Mouse (Mus musculus): ENCODE results near the gene Icos. TPM values are rescaled to one million over a fixed set of nuclear protein-coding genes. Genes with fewer than 3 reads are reported as not detected.
A peak's percentile ranks its signal among the peaks of the same experiment; 100 is the strongest.

Gene Icos
- polyA plus RNA-seq, 1 experiment from 2014 or later, result 0.09 TPM

DNA sequence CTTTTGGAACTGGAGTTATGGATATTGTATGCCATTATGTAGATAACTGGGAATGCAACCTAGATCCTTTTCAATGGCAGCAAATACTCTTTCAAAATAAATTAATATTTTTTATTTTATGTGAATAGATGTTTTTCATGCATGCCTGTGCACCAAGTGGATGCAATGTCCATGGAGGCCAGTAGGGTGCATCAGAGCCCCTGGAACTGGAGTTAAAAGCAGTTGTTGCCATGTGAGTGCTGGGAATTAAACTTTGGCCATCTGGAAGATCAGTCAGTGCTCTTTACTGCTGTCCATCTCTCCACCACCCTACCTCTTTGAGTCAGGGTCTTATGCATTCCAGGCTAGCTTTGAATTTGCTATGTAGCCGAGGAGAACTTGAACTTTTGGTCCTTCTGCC, 19.4 kb upstream of the Icos start:
- WGBS, result 92% methylated on average over 1 of the region's 1 CpGs

DNA sequence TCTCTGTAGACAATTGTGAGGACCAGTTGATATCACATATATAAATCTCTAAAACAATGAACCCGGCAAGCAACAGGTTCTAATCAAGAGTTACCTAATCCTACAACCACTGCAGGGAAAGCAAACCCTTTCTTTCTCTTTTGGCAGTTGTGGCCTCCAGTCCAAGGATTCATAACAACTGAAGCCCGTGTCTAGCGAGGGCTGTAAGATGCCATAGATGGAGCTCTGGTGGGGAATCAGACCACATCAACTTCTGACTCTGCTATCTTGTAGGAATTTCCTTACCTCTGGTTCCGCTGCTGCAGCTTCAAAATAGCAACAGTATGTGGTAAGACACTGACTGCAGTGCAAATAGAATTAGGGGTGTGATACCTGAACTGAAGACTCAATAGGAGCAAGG, 18.5 kb upstream of the Icos start:
- whole genome bisulfite sequencing, result 84% methylated on average over 4 of the region's 4 CpGs
- Histone ChIP-seq H3K4me2 (ENCODE audit: low read length) (no peak overlapping the region), H3K27ac (ENCODE audit: low read length) (no peak overlapping the region), H3K27me3 (replicated peaks; ENCODE audit: control insufficient read depth, insufficient read depth, low read length) (no peaks in the 10 kb centered on the region), H3K4me1 (replicated peaks; ENCODE audit: control insufficient read depth, insufficient read depth, low read length) (no peaks in the 10 kb centered on the region), H3K36me3 (ENCODE audit: control insufficient read depth, insufficient read depth) (no peaks in the 10 kb centered on the region), H3K9ac (replicated peaks; ENCODE audit: low read depth, low read length) (no peak overlapping the region), H3K4me3 (replicated peaks; ENCODE audit: low read length) (no peak overlapping the region), H3K9me3 (ENCODE audit: control insufficient read depth, low read length) (no peaks in the 10 kb centered on the region)
- no peak for ATAC-seq

More for the DNA sequence above, 19.4 kb upstream of the Icos start:
- no peak for ATAC-seq
- Histone ChIP-seq H3K4me3 (replicated peaks; ENCODE audit: low read length) (no peak overlapping the region), H3K4me1 (replicated peaks; ENCODE audit: control insufficient read depth, insufficient read depth, low read length) (no peaks in the 10 kb centered on the region), H3K36me3 (ENCODE audit: control insufficient read depth, insufficient read depth) (no peaks in the 10 kb centered on the region), H3K9me3 (ENCODE audit: control insufficient read depth, low read length) (no peaks in the 10 kb centered on the region), H3K4me2 (ENCODE audit: low read length) (no peak overlapping the region), H3K9ac (replicated peaks; ENCODE audit: low read depth, low read length) (no peak overlapping the region), H3K27me3 (replicated peaks; ENCODE audit: control insufficient read depth, insufficient read depth, low read length) (no peaks in the 10 kb centered on the region), H3K27ac (ENCODE audit: low read length) (no peak overlapping the region)

DNA sequence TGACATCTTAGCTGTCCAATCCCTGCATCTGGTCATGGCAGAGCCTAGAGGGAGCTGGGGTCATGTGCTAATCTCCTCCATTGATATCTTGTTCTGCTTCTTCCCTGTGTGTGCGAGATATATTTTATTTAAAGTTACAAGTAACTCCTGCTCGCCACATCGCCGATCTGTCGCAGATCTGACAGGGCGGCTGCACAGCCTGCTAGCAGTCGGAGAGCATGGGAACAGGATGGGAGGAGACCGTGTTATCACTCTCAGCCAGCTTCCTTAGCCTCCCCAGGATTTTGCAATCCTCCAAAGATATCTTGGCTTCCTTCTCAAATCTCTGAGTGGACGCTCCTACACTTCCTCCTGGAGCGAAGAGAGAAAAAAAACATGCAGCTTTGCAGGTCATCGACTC, 17.3 kb upstream of the Icos start:
- WGBS, result 86% methylated on average over 11 of the region's 11 CpGs
- Histone ChIP-seq H3K9ac (replicated peaks; ENCODE audit: low read depth, low read length) (no peak overlapping the region), H3K27me3 (replicated peaks; ENCODE audit: control insufficient read depth, insufficient read depth, low read length) (no peaks in the 10 kb centered on the region), H3K36me3 (ENCODE audit: control insufficient read depth, insufficient read depth) (no peaks in the 10 kb centered on the region), H3K4me1 (replicated peaks; ENCODE audit: control insufficient read depth, insufficient read depth, low read length) (no peaks in the 10 kb centered on the region), H3K9me3 (ENCODE audit: control insufficient read depth, low read length) (no peaks in the 10 kb centered on the region), H3K4me3 (replicated peaks; ENCODE audit: low read length) (no peak overlapping the region), H3K27ac (ENCODE audit: low read length) (no peak overlapping the region), H3K4me2 (ENCODE audit: low read length) (no peak overlapping the region)
- no peak for ATAC-seq

DNA sequence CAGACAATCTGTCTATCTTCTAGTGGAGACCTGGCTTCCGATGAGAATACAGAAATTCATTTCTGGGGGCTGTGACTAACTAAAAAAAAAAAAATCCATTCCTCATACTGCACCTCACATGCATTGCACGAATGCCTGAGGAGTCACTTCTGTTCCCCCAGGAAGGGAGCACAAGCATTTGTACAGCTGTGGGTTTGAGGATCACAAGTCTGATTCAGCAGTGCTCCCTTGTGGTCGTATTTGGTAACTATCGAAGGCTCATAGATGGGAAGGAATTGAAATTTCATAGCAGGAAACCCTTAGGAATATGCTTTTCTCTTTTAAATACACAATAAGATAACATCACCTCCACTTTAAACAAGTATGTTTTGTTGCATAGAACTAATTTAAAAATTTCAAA, 16.6 kb upstream of the Icos start:
- WGBS, result 33% methylated on average over 4 of the region's 4 CpGs
- Histone ChIP-seq H3K4me1 (replicated peaks; ENCODE audit: control insufficient read depth, insufficient read depth, low read length) (no peaks in the 10 kb centered on the region), H3K27me3 (replicated peaks; ENCODE audit: control insufficient read depth, insufficient read depth, low read length) (no peaks in the 10 kb centered on the region), H3K9ac (replicated peaks; ENCODE audit: low read depth, low read length) (no peak overlapping the region), H3K36me3 (ENCODE audit: control insufficient read depth, insufficient read depth) (no peaks in the 10 kb centered on the region), H3K9me3 (ENCODE audit: control insufficient read depth, low read length) (no peaks in the 10 kb centered on the region), H3K27ac (ENCODE audit: low read length) (no peak overlapping the region), H3K4me3 (replicated peaks; ENCODE audit: low read length) (no peak overlapping the region), H3K4me2 (ENCODE audit: low read length) (no peak overlapping the region)
- peak; percentile 68; the same call in 1 of the 2 replicates for ATAC-seq

DNA sequence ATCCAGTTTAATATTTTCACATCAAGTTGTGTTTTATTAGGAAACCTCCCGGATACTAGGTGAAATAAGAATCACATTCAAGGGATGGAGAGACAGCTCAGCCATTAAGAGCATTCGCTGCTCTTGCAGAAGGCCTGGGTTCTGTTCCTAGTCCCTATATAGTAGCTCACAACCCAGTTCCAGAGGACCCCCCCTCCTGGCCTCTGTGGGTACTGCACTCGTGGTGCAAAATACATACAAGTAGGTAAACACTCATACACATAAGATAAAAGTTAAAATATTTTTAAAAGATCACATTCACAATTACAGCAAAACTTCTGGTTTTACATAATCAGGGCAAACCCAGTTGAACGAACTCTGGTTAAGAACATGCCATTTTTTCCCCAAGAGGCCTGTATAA, 15.6 kb upstream of the Icos start:
- H3K27me3 ChIP-seq (replicated peaks; ENCODE audit: control insufficient read depth, insufficient read depth, low read length), result no peaks in the 10 kb centered on the region
- no peak overlapping the region for H3K27ac ChIP-seq (ENCODE audit: low read length)
- H3K9me3 ChIP-seq (ENCODE audit: control insufficient read depth, low read length), result no peaks in the 10 kb centered on the region
- no peak overlapping the region for H3K4me3 ChIP-seq (replicated peaks; ENCODE audit: low read length)
- H3K4me1 ChIP-seq (replicated peaks; ENCODE audit: control insufficient read depth, insufficient read depth, low read length), result no peaks in the 10 kb centered on the region
- ATAC-seq, result no peak
- H3K4me2 ChIP-seq (ENCODE audit: low read length), result no peak overlapping the region
- no peak overlapping the region for H3K9ac ChIP-seq (replicated peaks; ENCODE audit: low read depth, low read length)
- 89% methylated on average over 4 of the region's 4 CpGs for WGBS
- H3K36me3 ChIP-seq (ENCODE audit: control insufficient read depth, insufficient read depth), result no peaks in the 10 kb centered on the region

DNA sequence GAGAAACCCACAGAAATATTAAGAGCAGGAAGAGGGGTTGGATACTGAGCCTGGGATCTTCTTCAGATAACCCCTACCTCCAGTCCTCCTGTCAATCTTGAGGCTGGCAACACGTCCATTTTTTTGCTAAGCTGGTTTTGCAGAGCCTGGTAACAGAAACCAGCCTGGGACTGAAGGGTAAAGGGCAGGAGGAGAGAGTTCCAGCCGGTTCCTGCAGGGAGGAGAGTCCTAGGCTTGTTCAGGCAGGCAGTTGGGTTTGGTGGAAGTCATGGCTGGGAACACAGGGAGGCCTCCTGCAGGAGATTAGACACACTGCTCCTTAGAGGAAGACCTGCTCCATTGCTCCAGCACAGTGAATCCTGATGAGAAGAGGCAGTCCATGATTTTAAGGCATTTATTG, 10.2 kb upstream of the Icos start:
- Histone ChIP-seq H3K4me1 (replicated peaks; ENCODE audit: control insufficient read depth, insufficient read depth, low read length) (no peaks in the 10 kb centered on the region), H3K9me3 (ENCODE audit: control insufficient read depth, low read length) (no peaks in the 10 kb centered on the region), H3K4me3 (replicated peaks; ENCODE audit: low read length) (no peak overlapping the region), H3K4me2 (ENCODE audit: low read length) (no peak overlapping the region), H3K27ac (ENCODE audit: low read length) (no peak overlapping the region), H3K36me3 (ENCODE audit: control insufficient read depth, insufficient read depth) (no peaks in the 10 kb centered on the region), H3K9ac (replicated peaks; ENCODE audit: low read depth, low read length) (no peak overlapping the region), H3K27me3 (replicated peaks; ENCODE audit: control insufficient read depth, insufficient read depth, low read length) (no peaks in the 10 kb centered on the region)
- ATAC-seq, result no peak
- WGBS, result 42% methylated on average over 2 of the region's 2 CpGs

DNA sequence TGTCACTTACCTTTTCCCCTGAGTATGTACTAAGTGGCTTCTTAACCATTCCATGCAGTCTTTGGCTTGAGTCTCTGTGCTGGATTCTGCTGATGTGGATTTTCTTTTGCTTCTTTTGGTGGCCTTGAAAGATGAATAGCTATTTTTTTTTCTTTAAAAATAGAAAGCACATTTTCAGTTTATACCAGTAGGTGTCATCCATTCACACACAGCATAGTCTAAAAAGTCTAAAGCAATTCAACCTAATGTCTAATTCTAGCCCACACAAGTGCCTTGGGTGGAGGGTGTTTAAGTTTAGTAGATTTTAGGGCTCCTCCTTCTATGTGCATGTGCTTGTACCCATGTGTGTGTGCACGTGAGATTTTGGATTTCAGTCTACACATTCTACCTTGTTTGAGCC, 6.9 kb upstream of the Icos start:
- H3K4me3 ChIP-seq (replicated peaks; ENCODE audit: low read length), result no peak overlapping the region
- H3K9ac ChIP-seq (replicated peaks; ENCODE audit: low read depth, low read length), result no peak overlapping the region
- no peaks in the 10 kb centered on the region for H3K9me3 ChIP-seq (ENCODE audit: control insufficient read depth, low read length)
- H3K36me3 ChIP-seq (ENCODE audit: control insufficient read depth, insufficient read depth), result no peaks in the 10 kb centered on the region
- H3K4me2 ChIP-seq (ENCODE audit: low read length), result no peak overlapping the region
- no peak for ATAC-seq
- no peaks in the 10 kb centered on the region for H3K27me3 ChIP-seq (replicated peaks; ENCODE audit: control insufficient read depth, insufficient read depth, low read length)
- no peaks in the 10 kb centered on the region for H3K4me1 ChIP-seq (replicated peaks; ENCODE audit: control insufficient read depth, insufficient read depth, low read length)
- H3K27ac ChIP-seq (ENCODE audit: low read length), result no peak overlapping the region
- 84% methylated on average over 1 of the region's 1 CpGs for WGBS

DNA sequence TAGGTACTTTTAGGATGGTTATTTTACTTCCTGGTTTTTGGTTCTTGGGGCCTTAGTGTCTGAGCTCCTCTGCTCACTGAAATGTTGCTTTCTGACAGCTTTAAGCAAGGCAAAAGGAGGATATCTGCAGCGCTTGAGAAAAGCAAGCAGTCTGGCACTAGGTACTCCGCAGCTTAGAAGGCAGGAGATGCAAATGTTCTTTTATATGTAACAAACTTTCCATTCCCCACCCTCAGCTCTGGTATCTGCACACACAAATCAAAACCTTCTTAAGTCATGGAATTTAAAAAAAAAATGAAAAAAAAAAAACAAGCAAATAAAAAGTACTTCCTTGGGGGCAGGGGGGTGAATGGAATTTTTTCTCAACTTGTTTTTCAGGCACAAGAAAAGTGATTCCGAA, 3.5 kb upstream of the Icos start:
- H3K36me3 ChIP-seq (ENCODE audit: control insufficient read depth, insufficient read depth), result no peaks in the 10 kb centered on the region
- ATAC-seq, result no peak
- no peak overlapping the region for H3K4me2 ChIP-seq (ENCODE audit: low read length)
- WGBS, result 87% methylated on average over 3 of the region's 3 CpGs
- H3K27me3 ChIP-seq (replicated peaks; ENCODE audit: control insufficient read depth, insufficient read depth, low read length), result no peaks in the 10 kb centered on the region
- no peaks in the 10 kb centered on the region for H3K4me1 ChIP-seq (replicated peaks; ENCODE audit: control insufficient read depth, insufficient read depth, low read length)
- H3K9me3 ChIP-seq (ENCODE audit: control insufficient read depth, low read length), result no peaks in the 10 kb centered on the region
- H3K4me3 ChIP-seq (replicated peaks; ENCODE audit: low read length), result no peak overlapping the region
- no peak overlapping the region for H3K27ac ChIP-seq (ENCODE audit: low read length)
- H3K9ac ChIP-seq (replicated peaks; ENCODE audit: low read depth, low read length), result no peak overlapping the region

DNA sequence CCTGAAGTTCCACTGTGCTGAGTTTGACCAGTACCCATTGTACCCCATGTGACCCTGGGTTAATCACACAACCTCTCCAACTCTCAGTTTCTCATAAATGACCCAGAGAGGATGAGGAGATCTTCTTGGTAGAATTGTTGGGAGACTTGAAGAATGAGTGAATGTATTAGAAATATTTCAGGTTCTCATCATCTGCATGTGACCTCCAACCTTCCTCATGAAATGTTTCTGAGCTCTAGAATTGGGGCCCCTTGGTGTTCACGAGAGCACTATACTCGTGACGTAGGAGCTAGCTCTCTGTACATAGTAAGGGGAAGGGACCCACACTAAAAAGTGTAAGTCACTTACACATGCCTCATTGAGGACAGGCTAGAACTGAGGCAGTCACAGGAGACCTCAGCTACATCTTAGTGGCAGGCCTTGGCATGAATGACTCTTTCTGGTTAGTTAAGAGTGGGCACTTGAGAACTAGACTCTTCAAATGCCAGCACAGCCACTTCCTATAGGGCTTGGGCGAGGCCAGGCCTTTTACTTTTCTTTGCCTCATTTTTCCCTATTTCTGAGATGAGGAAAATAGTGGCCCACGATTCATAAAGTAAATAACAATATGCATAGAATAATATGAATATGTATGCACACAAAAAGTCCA, 2.0 kb upstream of the Icos start:
- no peak for ATAC-seq
- H3K4me3 ChIP-seq (replicated peaks; ENCODE audit: low read length), result no peak overlapping the region
- H3K27me3 ChIP-seq (replicated peaks; ENCODE audit: control insufficient read depth, insufficient read depth, low read length), result no peaks in the 10 kb centered on the region
- no peak overlapping the region for H3K27ac ChIP-seq (ENCODE audit: low read length)
- no peaks in the 10 kb centered on the region for H3K4me1 ChIP-seq (replicated peaks; ENCODE audit: control insufficient read depth, insufficient read depth, low read length)
- no peaks in the 10 kb centered on the region for H3K36me3 ChIP-seq (ENCODE audit: control insufficient read depth, insufficient read depth)
- H3K9me3 ChIP-seq (ENCODE audit: control insufficient read depth, low read length), result no peaks in the 10 kb centered on the region
- no peak overlapping the region for H3K4me2 ChIP-seq (ENCODE audit: low read length)
- H3K9ac ChIP-seq (replicated peaks; ENCODE audit: low read depth, low read length), result no peak overlapping the region
- WGBS, result 92% methylated on average over 5 of the region's 5 CpGs

Data from forebrain, embryonic 16.5 days (tissue).